Mouse (Mus musculus) liver, adult 2 months (tissue): ENCODE measurements at regions not wholly inside any gene's neighbourhood (a gene's known extent, or its start where the extent isn't known, plus 50 kb on each side); places are given as distances from the start of the nearest gene placed in this dataset.

ENCODE experiments used
- DNase-seq: peaks from one replicate; pipeline ENCODE4 v3.0.0-alpha.2; 2011; ENCODE audit warnings: low read depth, low spot score; ENCODE audit errors: extremely low read depth
- H3K27ac ChIP-seq: fragments of 200-500 bp; replicated peaks from 2 replicates; pipeline ENCODE4 v1.5.1; 2012; ENCODE audit warnings: low read depth, mild to moderate bottlenecking, control low read depth, inconsistent platforms, low read length; ENCODE audit not compliant: insufficient read depth
- H3K27me3 ChIP-seq: fragments of 200-500 bp; 2 replicates; pipeline ENCODE4 v1.6.1; 2012; ENCODE audit warnings: mild to moderate bottlenecking, moderate library complexity, low read length, inconsistent platforms; ENCODE audit not compliant: control insufficient read depth, insufficient read depth
- H3K36me3 ChIP-seq: fragments of 200-500 bp; 2 replicates; pipeline ENCODE4 v1.6.1; 2012; ENCODE audit warnings: low read length, inconsistent platforms; ENCODE audit not compliant: control insufficient read depth, insufficient read depth
- H3K4me1 ChIP-seq: fragments of 200-500 bp; 2 replicates; pipeline ENCODE4 v1.6.1; 2011; ENCODE audit warnings: low read length; ENCODE audit not compliant: control insufficient read depth, insufficient read depth
- H3K4me3 ChIP-seq: fragments of 200-500 bp; 2 replicates; pipeline ENCODE4 v1.5.1; 2011; ENCODE audit warnings: low read depth, mild to moderate bottlenecking, control low read depth, low read length, moderate library complexity; ENCODE audit not compliant: insufficient read depth
- H3K79me2 ChIP-seq: fragments of 200-500 bp; 2 replicates; pipeline ENCODE4 v1.6.1; 2012; ENCODE audit warnings: inconsistent platforms, mild to moderate bottlenecking, low read length, moderate library complexity; ENCODE audit not compliant: control insufficient read depth, insufficient read depth
- H3K9ac ChIP-seq: fragments of 200-500 bp; 2 replicates; pipeline ENCODE4 v1.6.1; 2012; ENCODE audit warnings: low read depth, mild to moderate bottlenecking, control low read depth, inconsistent platforms, low read length
- CTCF ChIP-seq: fragments of 200-500 bp; IDR thresholded peaks from 2 replicates; pipeline ENCODE4 v1.5.1; 2011; ENCODE audit warnings: low read depth, low read length, control low read depth
- POLR2A ChIP-seq: fragments of 200-500 bp; IDR thresholded peaks from 2 replicates; pipeline ENCODE4 v1.6.1; 2011; ENCODE audit warnings: low read length, control low read depth; ENCODE audit not compliant: insufficient read depth; ENCODE audit errors: extremely low read depth
- WGBS: fragments of 180-500 bp; shearing (Covaris S2); methylation state at CpG from one replicate; pipeline ENCODE4 v1.1.7; 2018; 5-methylcytosine and 5-hydroxymethylcytosine counted together

- 83% methylated on average over 5 of the region's 5 CpGs for WGBS
- Histone ChIP-seq H3K4me1 (no peaks in the 10 kb centered on the region), H3K79me2 (no peaks in the 10 kb centered on the region), H3K36me3 (no peaks in the 10 kb centered on the region), H3K27ac (no peak overlapping the region), H3K9ac (no peak overlapping the region), H3K27me3 (no peaks in the 10 kb centered on the region), H3K4me3 (no peak overlapping the region)
- DNase-seq = no peak
- TF ChIP-seq POLR2A = no peak
Observed at GRCm38 (mm10) chr5:12937052-12937451, 188.2 kb upstream of the Sema3a start.

GRCm38 (mm10) chr5:12938162-12938852 is 186.9 kb upstream of the Sema3a start:
- Histone ChIP-seq H3K27ac (no peak overlapping the region), H3K79me2 (no peaks in the 10 kb centered on the region), H3K4me3 (no peak overlapping the region), H3K9ac (no peak overlapping the region), H3K36me3 (no peaks in the 10 kb centered on the region), H3K4me1 (no peaks in the 10 kb centered on the region), H3K27me3 (no peaks in the 10 kb centered on the region)
- TF ChIP-seq POLR2A = no peak
- TF ChIP-seq CTCF = no peak
- no peak for DNase-seq
- 78% methylated on average over 2 of the region's 2 CpGs for WGBS

- no peak for DNase-seq
- no peak overlapping the region for H3K4me3 ChIP-seq
Observed at GRCm38 (mm10) chr5:12944554-12944953, 180.7 kb upstream of the Sema3a start.

GRCm38 (mm10) chr5:12948472-12948871 is 176.7 kb upstream of the Sema3a start:
- TF ChIP-seq POLR2A (no peak), CTCF (no peak)
- no peaks in the 10 kb centered on the region for H3K4me1 ChIP-seq
- no peaks in the 10 kb centered on the region for H3K27me3 ChIP-seq
- no peak overlapping the region for H3K27ac ChIP-seq
- DNase-seq = no peak
- H3K9ac ChIP-seq = no peak overlapping the region
- H3K4me3 ChIP-seq = no peak overlapping the region
- H3K36me3 ChIP-seq = no peaks in the 10 kb centered on the region
- WGBS = 68% methylated on average over 2 of the region's 2 CpGs
- no peaks in the 10 kb centered on the region for H3K79me2 ChIP-seq

More at GRCm38 (mm10) chr5:12944554-12944953, 180.7 kb upstream of the Sema3a start:
- Histone ChIP-seq H3K79me2 (no peaks in the 10 kb centered on the region), H3K27ac (no peak overlapping the region), H3K4me1 (no peaks in the 10 kb centered on the region), H3K27me3 (no peaks in the 10 kb centered on the region), H3K36me3 (no peaks in the 10 kb centered on the region), H3K9ac (no peak overlapping the region)
- no peak for TF ChIP-seq POLR2A
- no peak for TF ChIP-seq CTCF
- WGBS = 72% methylated on average over 5 of the region's 5 CpGs

GRCm38 (mm10) chr5:12970987-12971386 is 154.2 kb upstream of the Sema3a start:
- no peak overlapping the region for H3K4me3 ChIP-seq
- H3K27me3 ChIP-seq = no peaks in the 10 kb centered on the region
- whole genome bisulfite sequencing = 78% methylated on average over 5 of the region's 5 CpGs
- no peak for TF ChIP-seq POLR2A
- no peak for TF ChIP-seq CTCF
- no peaks in the 10 kb centered on the region for H3K4me1 ChIP-seq
- no peak overlapping the region for H3K9ac ChIP-seq
- H3K27ac ChIP-seq = no peak overlapping the region
- H3K79me2 ChIP-seq = no peaks in the 10 kb centered on the region
- no peak for DNase-seq
- H3K36me3 ChIP-seq = no peaks in the 10 kb centered on the region

- no peak for DNase-seq
- H3K9ac ChIP-seq = no peak overlapping the region
- H3K27ac ChIP-seq = no peak overlapping the region
- TF ChIP-seq POLR2A = no peak
- H3K4me3 ChIP-seq = no peak overlapping the region
- no peaks in the 10 kb centered on the region for H3K79me2 ChIP-seq
- WGBS = 79% methylated on average over 3 of the region's 3 CpGs
- no peaks in the 10 kb centered on the region for H3K27me3 ChIP-seq
- H3K4me1 ChIP-seq = no peaks in the 10 kb centered on the region
- no peaks in the 10 kb centered on the region for H3K36me3 ChIP-seq
Observed at GRCm38 (mm10) chr5:12973701-12974100, 151.5 kb upstream of the Sema3a start.
